Mouse (Mus musculus): ENCODE measurements around the gene Adamts12. TPM values are rescaled to one million over a fixed set of nuclear protein-coding genes. Genes with fewer than 3 reads are reported as not detected.

Adamts12 gene
- total and polyA plus RNA-seq, 3 experiments: not detected

DNA sequence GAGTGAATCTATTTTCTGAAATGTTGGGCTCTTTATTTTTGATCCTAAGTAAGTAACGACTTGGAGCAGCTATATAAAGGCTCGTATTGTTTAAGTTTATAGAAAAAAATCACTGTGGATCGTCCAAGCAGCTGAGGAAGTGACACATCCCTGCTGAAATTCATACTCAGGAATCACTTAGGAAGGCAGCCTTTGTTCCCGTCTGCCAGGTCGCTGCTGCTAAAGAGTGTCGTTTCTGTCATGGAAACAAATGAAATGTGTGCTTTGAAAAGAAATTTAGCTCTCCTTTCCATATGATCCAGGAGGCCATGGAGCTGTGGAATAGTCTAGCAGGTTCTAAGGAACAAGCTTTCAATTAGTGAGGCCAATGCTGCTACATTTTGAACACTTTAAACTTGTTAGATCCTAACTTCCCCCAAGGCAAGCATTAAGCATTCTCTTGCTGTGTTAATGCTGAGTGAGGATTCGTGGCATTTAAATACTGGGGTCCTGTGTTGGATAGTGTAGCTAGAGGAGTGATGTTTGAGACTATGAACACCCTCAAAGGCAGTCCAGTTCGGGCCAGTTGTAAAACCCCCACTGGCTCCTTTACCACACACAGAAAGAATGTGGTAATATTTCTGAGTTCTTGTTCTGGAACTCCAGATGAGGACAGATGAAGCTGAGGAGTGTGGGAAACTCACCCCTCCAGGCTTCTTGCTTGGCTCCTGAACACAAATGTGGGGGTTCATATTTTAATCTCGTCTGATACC is 19.8 kb downstream of the Adamts12 start:
- Histone ChIP-seq H3K27ac (ENCODE audit: control insufficient read depth, low read depth, low read length) (no peak overlapping the region), H3K79me2 (ENCODE audit: control insufficient read depth, insufficient read depth, low read length, poor library complexity) (no peaks in the 10 kb centered on the region), H3K36me3 (ENCODE audit: control insufficient read depth in 1 of 2, insufficient read depth in 2 of 2, low read length in 2 of 2) (no peaks in the 10 kb centered on the region), H3K4me3 (ENCODE audit: control insufficient read depth in 1 of 2, insufficient read depth in 1 of 2, low read depth in 2 of 2, low read length in 2 of 2) (no peak overlapping the region), H3K27me3 (ENCODE audit: control insufficient read depth in 1 of 2, insufficient read depth in 2 of 2, low read length in 2 of 2) (no peaks in the 10 kb centered on the region), H3K9me3 (replicated peaks; ENCODE audit: insufficient read depth, low read length) (no peaks in the 10 kb centered on the region), H3K9ac (ENCODE audit: control insufficient read depth, low read depth, low read length, poor library complexity, severe bottlenecking) (no peak overlapping the region), H3K4me1 (ENCODE audit: control insufficient read depth in 1 of 2, insufficient read depth in 2 of 2, low read length in 2 of 2) (no peaks in the 10 kb centered on the region)
- TF ChIP-seq MAFK (IDR thresholded peaks at IDR 0.05; ENCODE audit: borderline replicate concordance, low read depth, low read length): no peak
- no peak for TF ChIP-seq TCF12 (IDR thresholded peaks at IDR 0.05; ENCODE audit: low read depth, low read length)
- TF ChIP-seq ELF1 (IDR thresholded peaks at IDR 0.05; ENCODE audit: low read depth, low read length): no peak
- DNase-seq (ENCODE audit: low read depth, low spot score): no peak

DNA sequence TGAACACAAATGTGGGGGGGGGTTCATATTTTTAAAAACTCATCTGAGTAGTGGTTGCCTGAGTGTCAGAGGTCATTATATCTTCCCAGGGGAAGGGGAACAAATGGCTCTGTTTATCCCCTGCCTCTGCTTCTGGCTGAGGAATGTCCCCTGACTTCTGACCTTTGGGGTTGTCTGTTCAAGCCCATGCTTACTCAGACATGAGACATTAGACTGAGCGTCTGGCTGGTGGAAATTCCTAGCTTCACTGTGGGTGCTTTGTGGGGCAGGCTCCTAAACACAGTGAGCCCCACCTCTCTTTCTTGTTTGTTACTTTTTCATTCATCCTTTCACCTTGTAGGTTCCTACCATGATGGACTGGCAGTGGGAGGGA is 20.4 kb downstream of the Adamts12 start:
- no peak overlapping the region for H3K9ac ChIP-seq (ENCODE audit: control insufficient read depth, low read depth, low read length, poor library complexity, severe bottlenecking)
- no peaks in the 10 kb centered on the region for H3K9me3 ChIP-seq (replicated peaks; ENCODE audit: insufficient read depth, low read length)
- no peak overlapping the region for H3K27ac ChIP-seq (ENCODE audit: control insufficient read depth, low read depth, low read length)
- H3K4me3 ChIP-seq (ENCODE audit: control insufficient read depth in 1 of 2, insufficient read depth in 1 of 2, low read depth in 2 of 2, low read length in 2 of 2): no peak overlapping the region
- H3K79me2 ChIP-seq (ENCODE audit: control insufficient read depth, insufficient read depth, low read length, poor library complexity): no peaks in the 10 kb centered on the region
- no peaks in the 10 kb centered on the region for H3K4me1 ChIP-seq (ENCODE audit: control insufficient read depth in 1 of 2, insufficient read depth in 2 of 2, low read length in 2 of 2)
- H3K36me3 ChIP-seq (ENCODE audit: control insufficient read depth in 1 of 2, insufficient read depth in 2 of 2, low read length in 2 of 2): no peaks in the 10 kb centered on the region
- no peak for DNase-seq (ENCODE audit: low read depth, low spot score)
- TF ChIP-seq POLR2A (IDR thresholded peaks at IDR 0.05; ENCODE audit: control insufficient read depth in 1 of 2, insufficient read depth in 1 of 2, low read depth in 1 of 2, low read length in 2 of 2, poor library complexity in 1 of 2): no peak
- no peak for TF ChIP-seq CHD1 (IDR thresholded peaks at IDR 0.05; ENCODE audit: low read depth, low read length)
- no peak for TF ChIP-seq CTCF (IDR thresholded peaks at IDR 0.05 in 2 of 3, conservative IDR thresholded peaks at IDR 0.05 in 1 of 3; ENCODE audit: control insufficient read depth in 1 of 3, insufficient read depth in 1 of 3, low read depth in 2 of 3, low read length in 3 of 3, poor library complexity in 1 of 3, severe bottlenecking in 1 of 3)
- no peak for TF ChIP-seq E2F4 (IDR thresholded peaks at IDR 0.05; ENCODE audit: borderline replicate concordance, low read depth, low read length)
- no peaks in the 10 kb centered on the region for H3K27me3 ChIP-seq (ENCODE audit: control insufficient read depth in 1 of 2, insufficient read depth in 2 of 2, low read length in 2 of 2)

DNA sequence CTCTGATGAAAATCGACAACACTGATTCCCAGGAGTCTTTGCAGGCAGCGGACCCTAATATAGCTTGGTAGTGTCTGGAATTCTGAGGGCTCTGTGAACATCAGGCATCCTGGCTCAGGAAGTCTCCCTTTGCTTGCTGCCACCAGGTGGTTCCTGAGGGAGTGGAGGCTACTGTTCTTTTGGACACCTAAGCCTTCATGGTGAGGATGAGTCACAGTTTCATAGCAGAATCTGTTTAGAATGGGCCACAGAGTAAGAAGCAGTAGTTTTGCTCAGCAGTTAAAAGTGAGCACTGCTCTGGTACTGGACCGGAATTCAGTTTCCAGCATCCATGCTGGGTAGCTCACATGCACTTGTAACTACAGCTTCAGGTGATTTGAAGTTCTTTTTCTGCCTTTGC is 24.9 kb downstream of the Adamts12 start:
- DNase-seq (ENCODE audit: low read depth, low spot score): no peak
- no peaks in the 10 kb centered on the region for H3K4me1 ChIP-seq (ENCODE audit: control insufficient read depth in 1 of 2, insufficient read depth in 2 of 2, low read length in 2 of 2)
- no peak overlapping the region for H3K9ac ChIP-seq (ENCODE audit: control insufficient read depth, low read depth, low read length, poor library complexity, severe bottlenecking)
- no peak overlapping the region for H3K4me3 ChIP-seq (ENCODE audit: control insufficient read depth in 1 of 2, insufficient read depth in 1 of 2, low read depth in 2 of 2, low read length in 2 of 2)
- TF ChIP-seq POLR2A (IDR thresholded peaks at IDR 0.05; ENCODE audit: control insufficient read depth in 1 of 2, insufficient read depth in 1 of 2, low read depth in 1 of 2, low read length in 2 of 2, poor library complexity in 1 of 2): no peak
- TF ChIP-seq USF2 (IDR thresholded peaks at IDR 0.05; ENCODE audit: borderline replicate concordance in 1 of 2, insufficient read depth in 1 of 2, low read depth in 1 of 2, low read length in 2 of 2): no peak
- TF ChIP-seq USF1 (IDR thresholded peaks at IDR 0.05; ENCODE audit: low read depth, low read length): no peak
- no peak for TF ChIP-seq RAD21 (IDR thresholded peaks at IDR 0.05; ENCODE audit: low read depth, low read length)
- no peak for TF ChIP-seq MXI1 (IDR thresholded peaks at IDR 0.05; ENCODE audit: low read depth, low read length)
- no peak for TF ChIP-seq ZMIZ1 (IDR thresholded peaks at IDR 0.05; ENCODE audit: low read depth, low read length)
- no peak for TF ChIP-seq MAFK (IDR thresholded peaks at IDR 0.05; ENCODE audit: borderline replicate concordance, low read depth, low read length)
- TF ChIP-seq HCFC1 (IDR thresholded peaks at IDR 0.05; ENCODE audit: low read depth, low read length): no peak
- no peak for TF ChIP-seq POLR2AphosphoS5 (IDR thresholded peaks at IDR 0.05; ENCODE audit: borderline replicate concordance, low read depth, low read length)
- no peak for TF ChIP-seq MYB (IDR thresholded peaks at IDR 0.05; ENCODE audit: low read depth, low read length)
- TF ChIP-seq RCOR1 (IDR thresholded peaks at IDR 0.05; ENCODE audit: low read depth, low read length): no peak
- no peak for TF ChIP-seq SIN3A (IDR thresholded peaks at IDR 0.05; ENCODE audit: low read length)
- no peak for TF ChIP-seq POLR2AphosphoS2 (IDR thresholded peaks at IDR 0.05; ENCODE audit: low read length)
- no peak for TF ChIP-seq JUND (IDR thresholded peaks at IDR 0.05; ENCODE audit: low read depth, low read length)
- TF ChIP-seq BHLHE40 (IDR thresholded peaks at IDR 0.05; ENCODE audit: borderline replicate concordance, low read depth, low read length): no peak
- TF ChIP-seq EP300 (IDR thresholded peaks at IDR 0.05; ENCODE audit: low read depth in 1 of 2, low read length in 2 of 2): no peak
- no peak for TF ChIP-seq NRF1 (IDR thresholded peaks at IDR 0.05; ENCODE audit: insufficient read depth, low read depth, low read length, poor library complexity, severe bottlenecking)
- H3K9me3 ChIP-seq (replicated peaks; ENCODE audit: insufficient read depth, low read length): no peaks in the 10 kb centered on the region
- H3K27me3 ChIP-seq (ENCODE audit: control insufficient read depth in 1 of 2, insufficient read depth in 2 of 2, low read length in 2 of 2): no peaks in the 10 kb centered on the region
- no peaks in the 10 kb centered on the region for H3K79me2 ChIP-seq (ENCODE audit: control insufficient read depth, insufficient read depth, low read length, poor library complexity)
- no peak overlapping the region for H3K27ac ChIP-seq (ENCODE audit: control insufficient read depth, low read depth, low read length)
- H3K36me3 ChIP-seq (ENCODE audit: control insufficient read depth in 1 of 2, insufficient read depth in 2 of 2, low read length in 2 of 2): no peaks in the 10 kb centered on the region

Data from MEL (cell line).